Mouse (Mus musculus): ENCODE data around the gene Runx1.

DNA sequence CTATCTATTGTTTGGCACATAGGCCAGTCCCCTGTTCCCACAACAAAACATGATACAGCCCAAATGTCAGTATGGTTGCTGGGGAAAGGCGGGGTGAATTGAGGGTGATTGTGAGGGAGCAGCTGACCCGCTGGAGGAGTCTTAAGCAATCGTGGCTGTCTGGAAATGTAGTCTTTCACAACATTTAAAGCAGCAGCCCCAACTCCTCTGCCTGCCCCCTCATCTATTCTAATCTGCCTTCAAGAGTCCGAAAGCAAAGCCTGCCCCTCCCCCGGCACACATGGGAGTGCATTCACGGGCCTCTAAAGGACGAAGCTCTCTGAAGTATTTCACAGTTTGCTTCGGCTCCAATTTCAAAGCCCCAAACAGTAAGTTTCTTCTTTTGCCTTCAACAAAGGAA is 213.4 kb downstream of the Runx1 start:
- TF ChIP-seq POLR2A (IDR thresholded peaks at IDR 0.05; ENCODE audit: borderline replicate concordance, control insufficient read depth, low read depth, low read length) (no peak), CTCF (IDR thresholded peaks at IDR 0.05; ENCODE audit: control insufficient read depth, insufficient read depth, low read length) (no peak)
